Mouse (Mus musculus): ENCODE results near the gene Pomgnt2. TPM values are rescaled to one million over a fixed set of nuclear protein-coding genes. Genes with fewer than 3 reads are reported as not detected.
A peak's percentile ranks its signal among the peaks of the same experiment; 100 is the strongest.
"Not testable (repeated sequence)": the region's sequence is repeated elsewhere in the genome, so short reads cannot be mapped to it uniquely, and the experiment has no call there.

Gene Pomgnt2
- 10 to 100 TPM; 41.6 to 42.9 TPM for total RNA-seq (2021)
- long read RNA-seq, transcript Pomgnt2-201 (2 exons, 2,365 nt), result major isoform, 26 of 33 reads
- long read RNA-seq, partial matches to known transcripts, result 0 of 33 reads
- long read RNA-seq, other reads (novel, unspliced or antisense), result 6 of 33 reads

GRCm38 (mm10) chr9:121997010-121997409 is at the start of gene Pomgnt2:
Gene Pomgnt2 (minus strand): TSS chr9:121997110.
- no peak for DNase-seq (ENCODE audit: low spot score in 2 of 2)

- DNase-seq (ENCODE audit: low spot score in 2 of 2), result no peak
These were observed 42.9 kb upstream of the Pomgnt2 start for GRCm38 (mm10) chr9:122039848-122040247.

- DNase-seq (ENCODE audit: low spot score in 2 of 2), result no peak
These were observed 41.7 kb upstream of the Pomgnt2 start for GRCm38 (mm10) chr9:122038631-122039030.

- no peak for DNase-seq (ENCODE audit: low spot score in 2 of 2)
These were observed 39.7 kb upstream of the Pomgnt2 start for GRCm38 (mm10) chr9:122036496-122037054.

GRCm38 (mm10) chr9:122035807-122036206 is 38.9 kb upstream of the Pomgnt2 start:
- DNase-seq (ENCODE audit: low spot score in 2 of 2), result no peak

- DNase-seq (ENCODE audit: low spot score in 2 of 2), result no peak
These were observed 38.0 kb upstream of the Pomgnt2 start for GRCm38 (mm10) chr9:122034949-122035348.

- no peak for DNase-seq (ENCODE audit: low spot score in 2 of 2)
These were observed 35.2 kb upstream of the Pomgnt2 start for GRCm38 (mm10) chr9:122032071-122032470.

- no peak for DNase-seq (ENCODE audit: low spot score in 2 of 2)
These were observed 33.8 kb upstream of the Pomgnt2 start for GRCm38 (mm10) chr9:122030706-122031105.

GRCm38 (mm10) chr9:122029765-122030164 is 32.9 kb upstream of the Pomgnt2 start:
- no peak for DNase-seq (ENCODE audit: low spot score in 2 of 2)

- no peak for DNase-seq (ENCODE audit: low spot score in 2 of 2)
These were observed 31.2 kb upstream of the Pomgnt2 start for GRCm38 (mm10) chr9:122027914-122028745.

- DNase-seq (ENCODE audit: low spot score in 2 of 2), result peak in 1 of 2 experiments; percentile 54
These were observed 30.4 kb upstream of the Pomgnt2 start for GRCm38 (mm10) chr9:122027081-122027913.

GRCm38 (mm10) chr9:122025855-122026590 is 29.1 kb upstream of the Pomgnt2 start:
- no peak for DNase-seq (ENCODE audit: low spot score in 2 of 2)

- no peak for DNase-seq (ENCODE audit: low spot score in 2 of 2)
These were observed 27.5 kb upstream of the Pomgnt2 start for GRCm38 (mm10) chr9:122024419-122024818.

- DNase-seq (ENCODE audit: low spot score in 2 of 2), result no peak
These were observed 27.0 kb upstream of the Pomgnt2 start for GRCm38 (mm10) chr9:122023873-122024272.

GRCm38 (mm10) chr9:122022776-122023175 is 25.9 kb upstream of the Pomgnt2 start:
- peak; percentile 44 to 49 for DNase-seq (ENCODE audit: low spot score in 2 of 2)

- DNase-seq (ENCODE audit: low spot score in 2 of 2), result no peak
These were observed 24.7 kb upstream of the Pomgnt2 start for GRCm38 (mm10) chr9:122021581-122021980.

- DNase-seq (ENCODE audit: low spot score in 2 of 2), result not testable (repeated sequence)
These were observed 24.3 kb upstream of the Pomgnt2 start for GRCm38 (mm10) chr9:122021171-122021570.

GRCm38 (mm10) chr9:122020321-122020720 is 23.4 kb upstream of the Pomgnt2 start:
- no peak for DNase-seq (ENCODE audit: low spot score in 2 of 2)

- DNase-seq (ENCODE audit: low spot score in 2 of 2), result peak; percentile 61 to 79
These were observed 22.0 kb upstream of the Pomgnt2 start for GRCm38 (mm10) chr9:122018782-122019395.

- DNase-seq (ENCODE audit: low spot score in 2 of 2), result no peak
These were observed 21.2 kb upstream of the Pomgnt2 start for GRCm38 (mm10) chr9:122018079-122018478.
